Mouse (Mus musculus) kidney, postnatal 0 days (tissue): ENCODE results near the gene Cbwd1. TPM values are rescaled to one million over a fixed set of nuclear protein-coding genes. Genes with fewer than 3 reads are reported as not detected.

Source experiments
- ATAC-seq: fragments of 200-750 bp; cut with Nextera tagmentation; replicated peaks from 2 replicates; pipeline ENCODE4 v1.8.0; 2017; ENCODE audit warnings: low read depth, moderate number of reproducible peaks, moderate TSS enrichment, moderate library complexity; ENCODE audit not compliant: low FRiP score
- DNase-seq: peaks from one replicate; pipeline ENCODE4 v3.0.0-alpha.2; 2016; ENCODE audit warnings: low spot score
- H3K27ac ChIP-seq: fragments of 300-500 bp; sonication (generic); 2 replicates; pipeline ENCODE4 v1.5.1; 2014; ENCODE audit warnings: mild to moderate bottlenecking
- H3K27me3 ChIP-seq: fragments of 300-500 bp; sonication (generic); 2 replicates; pipeline ENCODE4 v1.6.1; 2014; ENCODE audit warnings: low read length, mixed read lengths; ENCODE audit not compliant: insufficient read depth
- H3K36me3 ChIP-seq: fragments of 300-500 bp; sonication (generic); 2 replicates; pipeline ENCODE4 v1.6.1; 2014; ENCODE audit warnings: low read length, mixed read lengths; ENCODE audit not compliant: insufficient read depth
- H3K4me1 ChIP-seq: fragments of 300-500 bp; sonication (generic); replicated peaks from 2 replicates; pipeline ENCODE4 v1.6.1; 2014; ENCODE audit warnings: antibody characterized with exemption, low read length, mixed read lengths; ENCODE audit not compliant: insufficient read depth
- H3K4me2 ChIP-seq: fragments of 300-500 bp; sonication (generic); 2 replicates; pipeline ENCODE4 v1.6.1; 2014; ENCODE audit warnings: mild to moderate bottlenecking, low read length, moderate library complexity, mixed read lengths
- H3K4me3 ChIP-seq: fragments of 300-500 bp; sonication (generic); replicated peaks from 2 replicates; pipeline ENCODE4 v1.5.1; 2014; ENCODE audit warnings: low read depth, low read length
- H3K9ac ChIP-seq: fragments of 300-500 bp; sonication (generic); 2 replicates; pipeline ENCODE4 v1.6.1; 2014; ENCODE audit warnings: low read depth, low read length
- H3K9me3 ChIP-seq: fragments of 300-500 bp; sonication (generic); replicated peaks from 2 replicates; pipeline ENCODE4 v1.6.1; 2016; ENCODE audit warnings: low read length, inconsistent platforms, mixed read lengths
- CTCF ChIP-seq: IDR thresholded peaks from 2 replicates; pipeline ENCODE4 v1.5.1; 2016; ENCODE audit warnings: antibody characterized with exemption, low read depth, mild to moderate bottlenecking, moderate library complexity
- WGBS: fragments of 180-500 bp; shearing (Covaris S2); extraction: QIAGEN DNeasy Blood & Tissue Kit; methylation state at CpG from one replicate; pipeline ENCODE4 v1.1.7; 2014; 5-methylcytosine and 5-hydroxymethylcytosine counted together
- polyA plus RNA-seq: library from polyadenylated mRNA; unstranded; fragments of >200 nt; fragmentation: Nextera tagmentation; extraction: Ambion mirVana; gene quantifications from 2 replicates; pipeline ENCODE4 v1.2.1, GENCODE M21; 2015

Gene Cbwd1
- polyA plus RNA-seq, 1 experiment from 2014 or later, result 19.8 TPM

DNA sequence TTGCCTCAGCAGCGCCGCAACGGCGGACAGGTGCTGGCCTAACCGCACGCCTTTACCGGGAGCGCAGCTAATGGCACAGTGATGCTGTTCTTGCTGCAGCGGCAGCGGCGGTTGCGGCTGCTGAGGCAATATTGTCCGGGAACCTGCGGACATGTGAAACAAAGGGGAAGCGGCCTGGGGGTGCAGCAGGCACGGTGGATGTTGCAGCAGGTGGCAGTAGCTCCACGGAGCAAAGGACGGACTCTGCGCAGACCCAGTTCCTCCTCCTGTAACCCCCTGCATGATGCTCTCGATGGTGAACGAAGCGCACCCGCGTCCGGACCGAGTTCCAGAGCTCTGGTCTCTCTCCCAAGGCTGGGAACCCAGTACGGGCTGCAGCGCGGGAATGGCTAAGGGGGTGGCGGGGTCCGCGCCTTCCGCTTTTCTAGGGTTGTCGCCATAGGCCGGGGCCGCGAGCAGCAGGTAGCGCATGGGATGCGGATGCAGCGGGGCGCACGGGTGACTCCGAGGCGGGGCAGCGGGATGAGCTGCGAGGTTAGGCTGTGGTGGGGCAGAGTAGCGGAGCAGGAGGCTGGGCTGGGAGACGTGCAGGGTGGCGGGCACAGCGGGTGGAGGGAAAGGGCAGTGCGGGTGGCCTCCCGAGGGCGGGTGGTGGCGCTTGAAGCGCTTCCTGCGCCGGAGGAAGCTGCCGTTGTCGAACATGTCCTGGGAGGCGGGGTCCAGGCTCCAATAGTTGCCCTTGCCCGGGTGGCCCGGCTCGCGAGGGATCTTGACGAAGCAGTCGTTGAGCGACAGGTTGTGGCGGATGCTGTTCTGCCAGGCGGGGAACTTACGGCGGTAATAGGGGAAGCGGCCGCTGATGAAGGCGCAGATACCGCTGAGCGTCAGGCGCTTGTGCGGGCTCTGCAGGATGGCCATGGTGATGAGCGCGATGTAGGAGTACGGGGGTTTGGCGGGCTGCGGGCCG is 61.5 kb downstream of the Cbwd1 start:
- Histone ChIP-seq H3K27ac (no peak overlapping the region), H3K9me3 (no peaks in the 10 kb centered on the region), H3K9ac (no peak overlapping the region), H3K4me3 (peak overlapping the region; percentile 35), H3K36me3 (no peaks in the 10 kb centered on the region), H3K4me1 (peaks cover 15% of the 10 kb centered on the region; the same call in 1 of the 2 replicates), H3K27me3 (peaks cover 69% of the 10 kb centered on the region), H3K4me2 (peak overlapping the region; percentile 60)
- DNase-seq (no peak), ATAC-seq (no peak)
- 1% methylated on average over 84 of the region's 84 CpGs for WGBS
- TF ChIP-seq CTCF, result no peak

DNA sequence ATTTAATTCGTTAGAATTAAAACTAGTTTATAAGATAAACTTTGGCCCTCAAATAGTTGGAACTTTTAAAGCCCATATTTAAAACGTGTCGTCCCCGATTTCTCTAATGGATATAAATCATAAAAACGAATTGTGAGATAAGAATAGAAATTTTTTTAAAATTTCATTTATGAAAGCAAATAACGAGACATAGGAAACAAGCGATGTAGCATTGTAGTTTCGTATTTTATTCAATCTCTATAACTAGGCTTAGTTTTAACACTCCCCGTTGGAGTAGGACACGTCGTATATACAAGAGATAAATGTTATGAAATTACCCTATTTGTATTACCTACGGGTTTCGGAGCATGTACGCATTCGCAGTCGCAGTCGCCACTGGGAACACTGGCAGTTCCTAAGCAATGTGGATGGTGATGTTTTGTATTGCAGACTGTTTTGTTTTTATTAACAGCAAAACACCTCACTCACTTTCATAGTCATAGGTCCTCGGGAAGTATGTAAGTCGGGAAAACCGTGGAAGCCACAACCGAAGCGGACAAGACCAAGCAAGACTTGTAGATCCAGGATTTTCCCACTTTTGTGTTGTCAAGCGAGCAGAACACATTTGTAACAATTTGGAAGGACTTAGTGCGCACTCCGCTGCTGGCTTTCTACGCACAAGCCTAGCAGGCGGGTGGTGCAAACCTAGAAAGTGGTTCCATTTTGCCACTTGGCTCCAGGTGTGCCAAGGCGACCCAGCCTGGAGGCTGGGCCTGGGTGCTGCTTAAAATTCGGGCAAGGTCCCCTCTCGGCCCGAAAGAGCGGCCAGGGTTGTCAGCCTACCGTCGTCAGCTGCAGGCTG is 62.5 kb downstream of the Cbwd1 start:
- Histone ChIP-seq H3K4me1 (peaks cover 15% of the 10 kb centered on the region; the same call in 1 of the 2 replicates), H3K9ac (no peak overlapping the region), H3K27me3 (peaks cover 67% of the 10 kb centered on the region), H3K27ac (no peak overlapping the region), H3K4me2 (no peak overlapping the region), H3K36me3 (no peaks in the 10 kb centered on the region), H3K4me3 (peak overlapping the region; percentile 35), H3K9me3 (no peaks in the 10 kb centered on the region)
- WGBS, result 3% methylated on average over 34 of the region's 34 CpGs
- no peak for ATAC-seq
- TF ChIP-seq CTCF, result no peak
- no peak for DNase-seq

DNA sequence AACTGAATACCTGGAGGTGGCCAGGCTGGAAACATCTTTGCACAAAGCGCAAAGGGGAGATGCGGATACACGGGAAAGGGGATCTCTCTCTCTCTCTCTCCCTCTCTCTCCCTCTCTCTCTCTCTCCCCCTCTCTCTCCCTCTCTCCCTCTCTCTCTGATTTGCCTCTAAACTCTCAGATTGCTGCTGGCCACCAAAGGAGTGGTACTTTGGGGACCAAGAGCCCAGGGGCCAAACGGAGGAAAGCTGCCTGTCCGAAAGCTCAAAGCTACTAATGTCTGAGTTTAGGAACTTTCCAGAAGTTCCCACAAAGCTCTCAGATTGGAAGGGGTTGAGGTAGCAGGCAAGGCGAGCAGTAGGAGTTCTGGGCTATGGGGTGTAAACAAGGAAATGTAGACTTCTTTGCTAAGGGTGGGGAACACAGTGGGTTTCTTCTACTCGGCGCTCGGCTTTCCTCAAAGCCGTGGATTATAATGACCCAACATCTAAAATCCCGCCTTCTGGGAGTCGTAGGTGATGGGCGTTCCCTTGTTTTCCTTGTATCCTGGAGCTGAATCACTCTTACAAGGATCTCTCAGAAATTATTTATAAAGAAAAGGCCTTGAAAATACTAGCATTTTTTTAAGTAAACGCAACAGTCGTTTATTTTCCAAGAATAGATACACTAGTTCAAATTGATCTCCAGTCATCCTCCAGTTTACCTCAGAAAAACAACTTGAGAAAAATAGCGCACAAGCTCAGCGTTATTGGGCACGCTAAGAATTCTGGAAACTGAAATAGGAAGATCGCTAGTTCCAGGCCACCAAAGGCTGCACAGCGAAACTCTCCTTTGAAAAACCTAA is 63.3 kb downstream of the Cbwd1 start:
- H3K9ac ChIP-seq, result no peak overlapping the region
- peak overlapping the region; percentile 17; the same call in 1 of the 2 replicates for H3K4me3 ChIP-seq
- H3K4me2 ChIP-seq, result no peak overlapping the region
- H3K9me3 ChIP-seq, result no peaks in the 10 kb centered on the region
- H3K36me3 ChIP-seq, result no peaks in the 10 kb centered on the region
- H3K27me3 ChIP-seq, result peaks cover 59% of the 10 kb centered on the region
- WGBS, result 2% methylated on average over 20 of the region's 20 CpGs
- DNase-seq (no peak), ATAC-seq (no peak)
- H3K4me1 ChIP-seq, result peaks cover 15% of the 10 kb centered on the region; the same call in 1 of the 2 replicates
- TF ChIP-seq CTCF, result no peak
- no peak overlapping the region for H3K27ac ChIP-seq

DNA sequence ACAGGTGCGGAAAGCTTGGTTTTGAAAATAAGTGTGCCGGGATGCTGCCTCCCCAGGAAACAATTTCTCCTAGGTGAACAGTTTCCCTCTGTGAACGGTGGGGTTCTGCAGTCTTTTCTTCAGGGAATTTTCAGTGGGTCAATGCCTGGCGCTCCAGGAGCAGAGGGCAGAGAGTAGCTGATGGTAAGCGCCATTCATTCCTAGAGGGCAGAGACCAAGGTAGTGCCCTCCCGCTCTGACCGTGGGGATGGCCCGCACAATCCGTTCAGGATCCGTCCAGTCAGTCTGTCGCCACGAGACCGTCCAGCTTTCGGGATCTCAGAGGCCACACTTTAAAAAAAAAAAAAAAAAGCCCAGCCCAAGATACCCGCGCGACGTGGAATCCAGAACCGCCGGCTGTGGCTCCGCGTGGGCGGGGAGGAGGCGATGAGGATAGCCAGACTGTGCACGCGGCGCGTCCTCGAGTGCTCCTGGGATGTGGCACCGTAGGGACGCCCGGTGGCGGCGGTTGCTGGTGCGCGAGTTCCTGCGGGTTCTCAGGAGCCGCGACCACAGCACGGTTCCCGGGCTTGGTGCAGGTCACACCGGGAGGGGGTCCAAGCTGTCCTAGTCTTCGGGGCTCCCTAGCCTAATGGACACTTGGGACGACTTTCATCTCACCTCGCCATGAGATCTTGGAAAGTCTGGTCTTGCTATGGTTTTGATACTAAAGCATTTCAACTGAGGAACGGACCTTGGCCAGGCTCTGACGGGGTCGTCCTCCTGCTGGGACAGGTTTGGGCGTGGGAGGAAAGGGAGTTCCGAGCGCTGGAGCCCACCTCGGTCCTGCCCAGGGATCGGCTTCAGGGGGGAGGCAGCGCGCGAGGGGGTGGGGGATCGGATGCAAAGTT is 64.2 kb downstream of the Cbwd1 start:
- Histone ChIP-seq H3K27me3 (peaks cover 52% of the 10 kb centered on the region), H3K27ac (no peak overlapping the region), H3K4me3 (peak overlapping the region; percentile 17; the same call in 1 of the 2 replicates), H3K4me1 (peaks cover 15% of the 10 kb centered on the region; the same call in 1 of the 2 replicates), H3K4me2 (peak overlapping the region; percentile 18; the same call in 1 of the 2 replicates), H3K36me3 (no peaks in the 10 kb centered on the region), H3K9me3 (no peaks in the 10 kb centered on the region), H3K9ac (no peak overlapping the region)
- no peak for TF ChIP-seq CTCF
- ATAC-seq (peak; percentile 46; the same call in 1 of the 2 replicates), DNase-seq (no peak)
- 1% methylated on average over 54 of the region's 57 CpGs for WGBS

DNA sequence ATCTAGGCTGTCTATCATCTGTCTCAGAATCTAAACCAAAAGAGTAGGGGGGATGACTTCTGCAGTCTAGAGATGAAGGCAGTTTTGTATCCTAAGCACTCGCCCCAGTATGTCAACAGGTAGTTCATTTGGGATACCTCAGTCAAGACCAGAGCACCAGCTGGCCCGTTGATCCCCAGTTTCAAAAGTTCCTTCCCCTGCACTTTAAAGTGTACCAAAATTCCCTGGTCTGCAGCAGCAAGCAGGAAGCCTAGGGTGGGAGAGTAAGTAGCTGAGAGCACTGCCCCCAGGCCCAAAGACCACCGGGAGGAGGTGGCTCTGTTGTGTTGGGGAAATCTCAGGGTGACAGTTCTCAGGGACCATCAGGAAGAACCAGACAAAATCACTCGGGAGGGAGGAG is 64.9 kb downstream of the Cbwd1 start:
- H3K9ac ChIP-seq, result no peak overlapping the region
- H3K36me3 ChIP-seq, result no peaks in the 10 kb centered on the region
- no peaks in the 10 kb centered on the region for H3K9me3 ChIP-seq
- H3K4me2 ChIP-seq, result no peak overlapping the region
- H3K27ac ChIP-seq, result no peak overlapping the region
- peaks cover 45% of the 10 kb centered on the region for H3K27me3 ChIP-seq
- no peak overlapping the region for H3K4me3 ChIP-seq
- H3K4me1 ChIP-seq, result peaks cover 15% of the 10 kb centered on the region; the same call in 1 of the 2 replicates
- 14% methylated on average over 4 of the region's 4 CpGs for WGBS
- no peak for TF ChIP-seq CTCF
- ATAC-seq (no peak), DNase-seq (no peak)
